Comparison of ENCODE assay signal across 8 mouse cellular contexts in the genomic region with DNA sequence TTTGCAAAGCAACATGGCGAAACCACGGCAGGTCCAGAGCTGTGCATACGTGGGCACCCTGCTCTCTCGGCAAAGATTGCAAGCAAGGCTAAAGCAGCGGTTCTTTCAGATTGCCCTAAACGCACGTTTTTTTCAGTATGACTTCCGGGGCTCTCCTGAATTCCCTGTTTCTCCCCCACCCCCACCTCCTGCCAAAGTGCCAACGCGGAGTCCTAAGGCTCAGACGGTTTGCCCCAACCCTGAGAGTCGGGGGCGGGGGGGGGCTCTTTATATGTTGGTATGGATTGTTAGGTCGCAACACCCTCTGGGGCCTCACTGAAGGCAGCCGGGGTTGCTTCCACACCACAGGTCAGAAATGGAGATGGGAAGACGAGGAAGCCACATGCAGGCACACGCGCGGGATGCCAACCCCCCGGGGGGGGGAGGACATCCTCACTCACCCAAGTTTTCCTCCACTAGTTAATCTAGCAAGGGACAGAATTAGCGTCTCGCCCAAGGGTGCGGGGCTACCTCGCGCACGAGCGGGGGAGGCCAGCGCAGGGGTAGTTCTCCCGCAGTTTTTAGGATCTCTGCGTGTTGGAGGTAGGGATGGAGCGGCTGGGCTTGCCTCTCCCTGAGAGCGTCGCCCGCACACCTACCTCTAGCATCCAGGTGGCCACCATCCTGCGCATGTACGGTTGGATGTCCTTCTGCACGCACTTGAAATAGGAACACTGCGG. TPM values are rescaled to one million over a fixed set of nuclear protein-coding genes. Genes with fewer than 3 reads are reported as not detected.
DNase-seq lines count a peak whose midpoint lies in the region; ATAC-seq and TF ChIP-seq lines count a peak whose summit lies in the region.

No protein-coding gene starts in this region.

- peak overlapping the region; percentile 83 for H3K27ac ChIP-seq in spleen, adult 2 months (ENCODE audit: insufficient read depth, low read length)
- H3K27ac ChIP-seq in kidney, postnatal 0 days, result peak overlapping the region; percentile 62
- H3K27ac ChIP-seq in midbrain, embryonic 11.5 days (ENCODE audit: low read depth, low read length), result peak overlapping the region; percentile 61

- H3K9ac ChIP-seq in kidney, postnatal 0 days (ENCODE audit: low read depth, low read length), result peak overlapping the region; percentile 84
- H3K9ac ChIP-seq in midbrain, embryonic 11.5 days (ENCODE audit: low read length), result peak overlapping the region; percentile 92

- ATAC-seq in kidney, postnatal 0 days (replicated peaks; ENCODE audit: low FRiP score, low read depth), result no peak
- ATAC-seq in midbrain, embryonic 11.5 days (ENCODE audit: low FRiP score), result no peak

- peaks cover 5% of the 10 kb centered on the region; the same call in 1 of the 2 replicates for H3K4me1 ChIP-seq in spleen, adult 2 months (ENCODE audit: control insufficient read depth, insufficient read depth, insufficient read length)
- H3K4me1 ChIP-seq in kidney, postnatal 0 days (replicated peaks; ENCODE audit: insufficient read depth, low read length), result peaks cover 18% of the 10 kb centered on the region
- peaks cover 48% of the 10 kb centered on the region for H3K4me1 ChIP-seq in midbrain, embryonic 11.5 days (ENCODE audit: control insufficient read depth, insufficient read depth, low read length)

- peak overlapping the region; percentile 91 for H3K4me2 ChIP-seq in kidney, postnatal 0 days (ENCODE audit: low read length)
- H3K4me2 ChIP-seq in midbrain, embryonic 11.5 days, result peak overlapping the region; percentile 84

- peaks cover 5% of the 10 kb centered on the region; the same call in 1 of the 2 replicates for H3K27me3 ChIP-seq in spleen, adult 2 months (ENCODE audit: control insufficient read depth, insufficient read depth, low read length)
- no peaks in the 10 kb centered on the region for H3K27me3 ChIP-seq in kidney, postnatal 0 days (ENCODE audit: insufficient read depth, low read length)
- peaks cover 3% of the 10 kb centered on the region; the same call in 1 of the 2 replicates for H3K27me3 ChIP-seq in midbrain, embryonic 11.5 days (ENCODE audit: control insufficient read depth, insufficient read depth, low read length)

- H3K36me3 ChIP-seq in spleen, adult 2 months (ENCODE audit: control insufficient read depth, insufficient read depth, low read length), result 0 out of 2 replicates have a peak, but pooled peaks cover 5% of the 10 kb centered on the region
- no peaks in the 10 kb centered on the region for H3K36me3 ChIP-seq in kidney, postnatal 0 days (ENCODE audit: insufficient read depth, low read length)
- peaks cover 3% of the 10 kb centered on the region; the same call in 1 of the 2 replicates for H3K36me3 ChIP-seq in midbrain, embryonic 11.5 days (ENCODE audit: control insufficient read depth, insufficient read depth, low read length)

- DNase-seq in spleen, adult 2 months (ENCODE audit: low read depth in 1 of 2, low spot score in 2 of 2), result peak in 1 of 2 experiments; percentile 14
- DNase-seq in spleen, postnatal 4 days (ENCODE audit: low spot score in 2 of 2), result no peak
- DNase-seq in adrenal gland, postnatal 25 days, result peak; percentile 45
- DNase-seq in heart, adult 8-10 months (ENCODE audit: low spot score), result peak; percentile 28
- DNase-seq in kidney, postnatal 0 days (ENCODE audit: low spot score), result peak; percentile 65
- DNase-seq in midbrain, embryonic 11.5 days (ENCODE audit: low spot score, missing footprints), result peak; percentile 96
- peak; percentile 36 for DNase-seq in yolk sac, embryonic 10.5 days (ENCODE audit: low spot score)
- DNase-seq in frontal cortex, postnatal 25 days (ENCODE audit: low spot score in 2 of 2), result no peak

- no peak for TF ChIP-seq CTCF in spleen, adult 2 months (IDR thresholded peaks at IDR 0.05; ENCODE audit: extremely low read depth, insufficient read depth, insufficient read length, insufficient replicate concordance)
- TF ChIP-seq CTCF in kidney, postnatal 0 days (IDR thresholded peaks at IDR 0.05; ENCODE audit: low read depth), result no peak

- under 1% methylated on average over 38 of the region's 38 CpGs for WGBS in spleen, adult 2 months
- under 1% methylated on average over 38 of the region's 38 CpGs for WGBS in kidney, postnatal 0 days
- WGBS in midbrain, embryonic 11.5 days, result under 1% methylated on average over 37 of the region's 38 CpGs

- peak overlapping the region; percentile 63 for H3K4me3 ChIP-seq in spleen, adult 2 months (ENCODE audit: extremely low read depth, insufficient read depth, insufficient read length)
- H3K4me3 ChIP-seq in kidney, postnatal 0 days (replicated peaks; ENCODE audit: low read depth, low read length), result peak overlapping the region; percentile 80
- H3K4me3 ChIP-seq in midbrain, embryonic 11.5 days (ENCODE audit: low read depth, low read length), result peak overlapping the region; percentile 63

- TF ChIP-seq POLR2A in spleen, adult 2 months (IDR thresholded peaks at IDR 0.05; ENCODE audit: low read depth, low read length), result no peak

- H3K9me3 ChIP-seq in kidney, postnatal 0 days (replicated peaks; ENCODE audit: low read length), result no peaks in the 10 kb centered on the region
- H3K9me3 ChIP-seq in midbrain, embryonic 11.5 days (ENCODE audit: control insufficient read depth, low read length), result no peaks in the 10 kb centered on the region

RNA-seq across cellular contexts. Expression of a gene that starts 1.9 kb away (rescaled TPM):
- 47.7 and 55.7 TPM in 2 replicates for polyA plus RNA-seq in spleen, adult 2 months (2012; rRNA removed)
- total RNA-seq in adrenal gland, postnatal 25 days (2021), result 233 and 374 TPM in 2 replicates
- total RNA-seq in heart, adult 8-10 months (2022), result 100 to 1,000 TPM; 113 to 158 (median 137) TPM
- 364 and 419 TPM in 2 replicates for polyA plus RNA-seq in kidney, postnatal 0 days (2015; fragmentation: Nextera tagmentation; extraction: Ambion mirVana)
- 1,627 and 1,717 TPM in 2 replicates for polyA plus RNA-seq in midbrain, embryonic 11.5 days (2014; fragmentation: Nextera tagmentation; extraction: Ambion mirVana)

RNA-seq across cellular contexts. Expression of a gene that starts 40.7 kb away (rescaled TPM):
- 1.5 and 1.7 TPM in 2 replicates for polyA plus RNA-seq in spleen, adult 2 months (2012; rRNA removed)
- total RNA-seq in adrenal gland, postnatal 25 days (2021), result 16.1 and 22.9 TPM in 2 replicates
- total RNA-seq in heart, adult 8-10 months (2022), result 10 to 100 TPM; 51.8 to 65.8 (median 59.1) TPM
- 2.6 and 2.8 TPM in 2 replicates for polyA plus RNA-seq in kidney, postnatal 0 days (2015; fragmentation: Nextera tagmentation; extraction: Ambion mirVana)
- polyA plus RNA-seq in midbrain, embryonic 11.5 days (2014; fragmentation: Nextera tagmentation; extraction: Ambion mirVana), result 5.8 and 6.9 TPM in 2 replicates

Comparison
In these comparisons a context has a peak if more than half of its experiments do, and no peak if none do; other contexts are left out.
1. DNase-seq: peak in adrenal gland, postnatal 25 days (single experiment), heart, adult 8-10 months (single experiment), kidney, postnatal 0 days (single experiment), midbrain, embryonic 11.5 days (single experiment) and yolk sac, embryonic 10.5 days (single experiment); none in spleen, postnatal 4 days (0 of 2) and frontal cortex, postnatal 25 days (0 of 2).
2. Peak in every context shown above with its lines, with median percentiles within 50 percentile points of each other: H3K27ac ChIP-seq and H3K4me3 ChIP-seq.